Mouse (Mus musculus) right cerebral cortex, adult 18-20 months (tissue): Measurements from ENCODE around the gene Pdia2.
"Not testable (repeated sequence)": the region's sequence is repeated elsewhere in the genome, so short reads cannot be mapped to it uniquely, and the experiment has no call there.

Experiments used
- DNase-seq: peaks from one replicate; pipeline ENCODE4 v3.0.0; 2022; ENCODE audit warnings: mixed read lengths

The Pdia2 gene

DNA sequence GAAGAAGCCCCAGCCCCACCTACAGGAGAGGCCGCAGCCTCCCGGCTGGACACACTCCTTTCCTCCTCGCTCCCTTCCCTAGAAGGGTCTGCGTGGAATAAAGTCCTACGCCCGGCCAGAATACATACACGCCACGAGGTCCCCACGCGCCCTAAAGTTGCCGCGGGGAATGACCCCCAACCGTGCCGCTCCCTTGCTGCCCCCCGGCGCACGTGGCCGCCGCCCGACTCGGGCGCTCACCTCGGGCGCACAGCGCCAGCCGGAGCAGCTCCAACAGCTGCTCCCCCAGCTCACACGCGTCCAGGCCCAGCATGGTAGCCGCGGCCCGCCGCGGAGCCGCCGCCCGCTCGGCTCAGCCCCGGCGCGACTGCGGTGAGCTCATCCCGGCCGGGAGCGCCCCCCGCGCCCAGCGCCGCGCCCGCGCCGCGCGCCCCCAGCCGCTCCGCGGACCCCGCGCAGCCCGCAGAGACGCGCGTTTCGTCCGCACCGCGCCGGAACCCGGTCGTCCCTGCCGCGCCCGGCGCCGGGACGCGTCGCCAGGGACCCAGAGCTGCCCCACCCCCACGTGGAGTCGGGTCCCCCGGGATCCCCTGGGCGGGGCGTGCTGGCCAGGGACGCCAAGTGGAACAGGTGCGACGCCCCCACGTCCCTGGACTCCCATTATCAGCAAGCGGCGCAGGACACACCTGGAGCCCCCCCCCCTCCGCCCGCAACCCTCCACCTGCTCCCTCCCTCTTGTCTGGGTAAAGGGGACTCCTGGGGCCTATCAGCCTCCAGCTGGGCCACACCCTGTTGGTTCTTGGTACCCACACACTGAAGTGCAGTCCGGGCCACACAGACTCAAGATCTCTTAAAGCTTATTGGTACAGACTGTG, 2.2 kb upstream of the Pdia2 start:
- DNase-seq, result peak; percentile 33

DNA sequence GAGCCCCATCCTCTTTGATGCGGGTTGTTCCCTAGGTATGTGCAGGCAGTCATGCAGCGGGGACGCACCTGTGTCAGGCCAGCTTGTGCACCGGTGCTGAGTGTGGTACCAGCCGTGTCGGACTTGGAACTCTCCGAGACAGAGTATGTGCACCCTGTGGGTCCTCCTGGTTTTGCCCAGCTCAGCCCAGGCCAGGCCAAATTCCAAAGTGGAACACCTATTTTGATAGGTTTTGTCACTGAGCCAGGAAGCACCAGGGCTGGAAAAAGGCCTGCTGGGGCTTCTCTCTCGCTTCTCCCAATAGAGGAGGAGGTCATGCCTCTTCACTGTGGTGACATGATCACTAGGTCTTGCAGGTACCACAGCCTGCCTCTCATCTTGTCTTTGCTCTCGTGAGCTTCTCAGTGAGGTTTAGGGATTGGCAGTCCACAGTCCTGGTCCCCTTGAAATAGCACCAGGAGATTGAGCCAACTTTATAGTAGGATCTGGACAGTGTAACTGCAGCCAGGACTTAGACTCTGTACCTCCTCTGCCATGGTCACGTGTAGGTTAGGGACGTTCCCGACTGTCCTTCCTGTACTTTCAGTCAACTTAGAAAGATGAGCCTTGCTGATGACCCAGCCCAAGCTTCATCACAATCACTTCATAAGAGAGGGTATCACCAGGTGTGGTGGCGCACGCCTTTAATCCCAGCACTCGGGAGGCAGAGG, 6.3 kb downstream of the Pdia2 start:
- no peak for DNase-seq

DNA sequence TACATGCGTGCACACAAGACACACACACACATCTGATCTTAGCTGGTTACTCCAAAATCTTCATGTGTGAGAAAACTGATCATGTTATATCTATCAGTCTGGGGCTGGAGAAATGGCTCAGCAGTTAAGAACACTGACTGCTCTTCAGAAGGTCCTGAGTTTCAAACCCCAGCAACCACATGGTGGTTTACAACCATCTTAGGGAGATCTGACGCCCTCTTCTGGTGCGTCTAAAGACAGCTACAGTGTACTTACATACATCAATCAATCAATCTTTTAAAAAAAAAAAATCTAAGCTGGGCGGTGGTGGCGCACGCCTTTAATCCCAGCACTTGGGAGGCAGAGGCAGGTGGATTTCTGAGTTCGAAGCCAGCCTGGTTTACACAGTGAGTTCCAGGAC, 7.4 kb downstream of the Pdia2 start:
- not testable (repeated sequence) for DNase-seq

DNA sequence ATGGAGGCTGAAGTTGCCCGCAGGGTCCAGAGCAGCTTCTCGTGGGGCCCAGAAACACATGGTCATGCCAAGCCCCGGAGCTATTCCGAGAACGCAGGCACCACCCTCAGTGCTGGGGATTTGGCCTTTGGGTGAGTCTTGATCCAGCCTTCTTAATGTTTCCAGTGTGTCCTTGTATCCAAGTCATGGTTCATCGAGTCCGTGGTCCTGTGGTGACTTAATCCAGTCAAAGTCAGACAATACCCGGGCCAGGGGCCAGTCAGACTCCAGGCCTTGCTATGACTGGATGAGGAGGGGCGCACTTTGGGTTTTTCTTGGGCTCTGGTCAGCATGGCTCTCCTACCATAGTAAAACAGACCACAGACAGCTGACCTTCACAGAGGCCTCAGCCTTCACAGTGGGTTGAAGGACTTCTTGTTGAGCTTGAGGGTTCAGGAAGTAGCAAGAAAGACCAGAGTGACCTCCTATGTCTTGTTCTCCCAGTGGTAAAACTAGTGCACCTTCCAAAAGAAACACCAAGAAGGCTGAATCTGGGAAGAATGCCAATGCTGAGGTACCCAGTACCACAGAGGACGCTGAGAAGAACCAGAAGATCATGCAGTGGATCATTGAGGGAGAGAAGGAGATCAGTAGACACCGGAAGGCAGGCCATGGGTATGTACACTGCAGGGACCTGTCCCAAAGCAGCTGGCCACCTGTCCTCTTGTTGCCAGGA, 10.6 kb downstream of the Pdia2 start:
- no peak for DNase-seq

DNA sequence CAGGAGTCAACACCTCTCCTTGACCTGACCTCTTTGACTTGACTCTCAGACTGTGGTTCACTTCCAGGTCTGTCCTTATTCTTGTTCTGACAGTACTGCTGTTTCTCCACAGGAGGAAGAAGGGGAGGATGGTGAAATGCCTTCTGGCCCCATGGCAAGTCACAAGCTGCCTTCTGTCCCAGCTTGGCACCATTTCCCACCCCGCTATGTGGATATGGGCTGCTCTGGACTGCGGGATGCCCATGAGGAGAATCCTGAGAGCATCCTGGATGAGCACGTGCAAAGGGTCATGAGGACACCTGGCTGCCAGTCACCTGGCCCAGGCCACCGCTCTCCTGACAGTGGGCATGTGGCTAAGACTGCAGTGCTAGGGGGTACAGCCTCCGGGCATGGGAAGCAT, 11.3 kb downstream of the Pdia2 start:
- no peak for DNase-seq

DNA sequence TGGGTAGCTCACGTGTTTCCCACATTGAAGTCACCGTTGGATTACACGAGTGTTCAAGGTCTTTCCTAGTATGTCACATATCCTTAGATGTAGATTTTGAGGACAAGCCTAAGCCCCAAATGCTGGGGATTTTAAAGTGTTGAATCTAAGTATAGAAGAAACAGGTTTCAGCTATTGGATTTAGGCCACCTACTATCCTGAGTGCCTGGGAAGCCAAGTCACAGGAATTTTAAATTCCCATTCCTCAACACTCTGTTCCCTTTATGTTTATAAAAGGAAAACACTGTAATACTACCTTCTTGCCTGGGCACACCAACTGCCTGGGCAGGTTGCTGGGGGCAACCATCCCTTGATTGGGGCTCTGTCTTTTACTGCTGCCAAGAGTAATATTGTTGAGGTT, 17.7 kb downstream of the Pdia2 start:
- DNase-seq, result no peak

DNA sequence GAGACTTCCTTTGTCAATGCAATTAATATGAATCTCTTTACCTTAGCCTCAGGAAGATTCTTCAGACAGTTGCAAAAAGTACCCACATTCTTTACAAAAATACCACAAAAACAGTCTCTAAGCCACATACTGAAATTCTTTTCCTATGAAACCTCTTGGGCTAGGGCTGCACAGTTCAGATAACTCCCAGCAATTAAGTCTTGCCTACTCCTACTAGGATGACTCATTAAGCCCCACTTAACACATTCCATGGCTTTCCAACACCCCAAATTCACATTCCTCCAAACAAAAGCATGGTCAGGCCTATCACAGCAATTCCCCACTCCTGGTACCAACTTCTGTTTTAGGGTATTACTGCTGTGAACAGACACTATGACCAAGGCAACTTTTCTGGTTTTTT, 20.3 kb downstream of the Pdia2 start:
- no peak for DNase-seq

DNA sequence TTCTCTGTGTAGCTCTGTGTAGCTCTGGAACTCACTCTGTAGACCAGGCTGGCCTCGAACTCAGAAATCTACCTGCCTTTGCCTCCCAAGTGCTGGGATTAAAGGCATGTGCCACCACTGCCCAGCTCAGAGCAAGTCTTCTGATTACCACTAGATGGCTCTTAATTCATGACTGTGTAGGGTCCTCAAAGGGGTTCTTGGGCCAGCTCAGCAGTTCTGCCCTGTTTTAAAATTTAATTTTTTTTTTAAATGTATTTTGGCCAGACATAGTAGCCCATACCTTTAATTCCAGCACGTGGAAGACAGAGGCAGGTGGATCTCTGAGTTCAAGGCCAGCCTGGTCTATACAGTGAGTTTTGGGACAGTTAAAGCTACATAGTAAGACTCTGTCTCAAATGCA, 23.6 kb downstream of the Pdia2 start:
- not testable (repeated sequence) for DNase-seq

DNA sequence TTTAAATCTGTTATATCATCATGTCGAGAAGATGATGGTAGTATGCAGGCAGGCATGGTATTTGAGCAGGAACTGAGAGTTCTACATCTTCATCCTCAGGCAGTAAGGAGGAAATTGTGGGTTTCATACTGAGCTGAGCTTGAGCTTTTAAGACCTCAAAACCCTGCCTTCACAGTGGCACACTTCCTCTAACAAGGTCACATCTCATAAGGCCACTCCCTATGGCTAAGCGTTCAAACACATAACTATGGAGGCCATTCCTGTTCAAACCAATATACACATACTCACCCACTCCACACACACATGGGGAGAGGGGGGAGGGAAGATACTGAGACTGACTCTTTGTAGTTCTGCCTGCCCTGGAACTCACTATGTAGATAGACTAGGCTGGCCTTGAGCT, 30.8 kb downstream of the Pdia2 start:
- no peak for DNase-seq

DNA sequence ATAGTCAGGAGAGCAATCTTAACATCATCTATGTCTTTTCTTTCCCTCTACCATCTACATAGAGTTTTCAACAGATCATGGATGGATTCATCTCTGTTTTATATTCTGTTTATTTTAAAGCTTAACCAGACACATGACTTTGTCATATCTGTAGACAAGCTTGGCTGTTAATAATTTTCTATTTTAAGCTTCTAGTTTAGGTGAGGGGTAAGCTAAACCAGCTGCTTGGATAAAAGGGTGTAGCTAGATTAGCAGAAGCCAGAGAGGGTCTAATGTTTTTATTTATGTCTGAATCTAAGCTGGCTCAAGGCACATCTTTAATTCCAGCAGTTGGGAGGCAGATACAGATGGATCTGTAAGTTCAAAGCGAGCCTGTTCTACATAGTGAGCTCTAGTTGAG, 36.2 kb downstream of the Pdia2 start:
- no peak for DNase-seq

DNA sequence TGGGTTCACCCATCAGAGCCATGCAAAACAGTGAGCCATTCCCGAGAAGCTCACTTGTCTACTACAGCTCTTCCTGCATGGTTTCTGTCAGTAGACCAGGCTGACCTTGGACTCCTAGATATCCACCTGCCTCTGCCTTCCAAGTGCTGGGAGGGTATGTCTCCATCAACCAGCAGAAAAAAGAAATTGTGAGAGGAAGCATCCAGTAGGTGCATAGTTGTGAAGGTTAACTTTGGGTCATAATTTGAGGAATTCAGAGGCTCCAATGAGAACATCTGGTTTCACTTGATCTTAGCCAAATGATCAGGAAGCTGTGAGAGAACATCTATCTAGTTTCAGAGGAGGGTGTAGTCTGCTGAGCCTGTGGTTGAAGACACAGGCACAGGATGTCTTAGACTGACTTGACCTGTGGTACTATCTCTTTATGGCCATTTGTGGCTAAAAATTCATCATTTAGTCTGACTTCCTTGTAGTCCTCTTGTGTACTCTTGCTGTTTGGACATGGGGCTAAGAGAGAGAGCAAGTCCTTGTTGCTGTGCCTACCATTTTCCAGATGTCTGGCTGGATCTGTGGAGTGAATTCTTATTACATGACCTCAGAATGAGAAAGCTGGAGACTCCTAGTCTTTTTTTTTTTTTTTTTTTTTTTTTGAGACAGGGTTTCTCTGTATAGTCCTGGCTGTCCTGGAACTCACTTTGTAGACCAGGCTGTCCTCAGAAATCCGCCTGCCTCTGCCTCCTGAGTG, 46.8 kb downstream of the Pdia2 start:
- no peak for DNase-seq

DNA sequence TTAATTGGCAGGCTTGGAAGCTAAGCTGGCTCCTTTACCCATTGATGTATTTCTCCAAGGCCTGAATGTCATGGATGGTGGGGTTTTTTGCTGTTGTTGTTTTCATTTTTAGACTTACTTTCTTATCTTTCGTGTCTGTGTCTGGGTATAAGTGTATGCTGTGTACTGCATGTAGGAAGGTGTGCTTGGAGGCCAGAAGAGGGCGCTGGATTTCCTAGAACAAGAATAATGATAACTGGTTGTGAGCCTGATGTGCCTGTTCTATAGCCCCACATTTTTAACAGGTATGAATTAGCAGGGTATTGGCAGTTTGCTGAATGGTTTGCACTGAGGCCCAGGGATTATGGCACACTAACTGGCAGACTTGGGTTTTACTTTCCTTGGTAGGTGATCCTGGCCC, 49.8 kb downstream of the Pdia2 start:
- DNase-seq, result no peak
